Mouse (Mus musculus): ENCODE measurements at regions not wholly inside any gene's neighbourhood (a gene's known extent, or its start where the extent isn't known, plus 50 kb on each side); places are given as distances from the start of the nearest gene placed in this dataset.
"Not testable (repeated sequence)": the region's sequence is repeated elsewhere in the genome, so short reads cannot be mapped to it uniquely, and the experiment has no call there.

DNA sequence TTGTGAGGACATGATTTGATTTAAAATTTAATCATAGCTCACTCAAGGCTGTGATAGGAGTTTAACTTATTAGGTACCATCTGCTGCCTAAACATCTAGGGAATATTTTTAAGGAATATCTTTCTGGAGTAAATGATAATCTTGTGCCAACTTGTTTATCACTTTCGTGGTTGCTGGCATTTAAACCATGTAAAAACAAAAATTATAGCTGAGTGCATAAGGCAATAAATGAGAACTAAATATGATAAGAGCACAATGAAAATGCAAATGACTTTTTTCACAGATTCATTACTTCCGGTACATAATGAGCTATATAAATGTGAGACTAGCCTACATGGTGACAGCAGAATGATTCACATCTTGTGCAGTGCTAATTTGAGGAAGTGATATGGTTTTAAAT is 221.8 kb upstream of the Tmprss15 start:
- no peak for DNase-seq (ENCODE audit: low read depth)

DNA sequence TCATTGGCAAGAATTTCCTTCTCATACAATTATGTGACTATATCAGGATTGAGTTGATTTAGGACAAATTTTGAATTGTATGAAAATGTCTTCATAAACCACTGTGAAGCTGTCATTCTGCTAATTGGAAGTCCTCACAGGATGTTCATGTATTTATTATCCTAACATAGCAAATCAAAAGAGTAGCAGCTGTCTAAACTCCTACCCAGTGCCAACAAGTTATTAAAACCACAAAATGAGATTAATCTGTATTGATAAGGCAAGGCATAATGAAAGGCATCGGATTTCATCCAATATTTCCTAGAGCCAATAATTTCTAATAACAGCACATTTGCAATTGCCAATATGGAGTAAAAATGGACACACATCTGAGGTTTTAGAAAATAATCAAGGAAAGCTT is 217.6 kb upstream of the Tmprss15 start:
- no peak for DNase-seq (ENCODE audit: low read depth)

DNA sequence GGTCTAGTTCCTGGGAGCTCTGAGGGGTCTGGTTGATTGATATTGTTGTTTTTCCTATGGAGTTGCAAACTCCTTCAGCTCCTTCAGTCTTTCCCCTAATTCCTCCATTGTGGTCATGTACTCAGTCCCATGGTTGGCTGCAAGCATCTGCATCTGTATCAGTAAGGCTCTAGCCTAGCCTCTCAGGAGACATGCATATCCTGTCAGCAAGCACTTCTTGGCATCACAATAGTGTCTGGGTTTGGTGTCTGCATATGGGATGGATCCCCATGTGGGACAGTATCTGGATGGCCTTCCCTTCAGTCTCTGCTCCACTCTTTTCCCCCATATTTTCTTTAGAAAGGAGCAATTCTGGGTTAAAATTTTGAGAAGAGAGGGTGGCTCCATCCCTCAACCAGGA is 205.7 kb upstream of the Tmprss15 start:
- not testable (repeated sequence) for DNase-seq (ENCODE audit: low read depth)

DNA sequence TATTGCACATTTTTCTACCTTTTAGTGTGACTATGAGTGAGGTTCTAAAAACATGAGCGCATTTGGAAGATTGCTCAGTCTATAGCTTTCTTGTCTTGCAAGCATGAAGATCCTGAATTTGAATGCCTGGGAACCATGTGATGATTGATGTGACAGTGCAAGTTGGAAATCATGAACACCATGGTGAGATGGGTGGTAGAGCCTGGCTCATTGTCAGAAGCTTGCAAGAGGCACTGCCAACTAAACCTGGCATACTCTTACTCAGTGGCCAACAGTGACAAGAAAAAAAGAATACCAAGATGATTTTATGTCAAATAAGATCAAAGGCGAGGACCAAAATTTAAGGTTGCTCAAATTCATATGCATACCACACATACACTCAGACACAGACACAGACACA is 188.1 kb upstream of the Tmprss15 start:
- no peak for DNase-seq (ENCODE audit: low read depth)

DNA sequence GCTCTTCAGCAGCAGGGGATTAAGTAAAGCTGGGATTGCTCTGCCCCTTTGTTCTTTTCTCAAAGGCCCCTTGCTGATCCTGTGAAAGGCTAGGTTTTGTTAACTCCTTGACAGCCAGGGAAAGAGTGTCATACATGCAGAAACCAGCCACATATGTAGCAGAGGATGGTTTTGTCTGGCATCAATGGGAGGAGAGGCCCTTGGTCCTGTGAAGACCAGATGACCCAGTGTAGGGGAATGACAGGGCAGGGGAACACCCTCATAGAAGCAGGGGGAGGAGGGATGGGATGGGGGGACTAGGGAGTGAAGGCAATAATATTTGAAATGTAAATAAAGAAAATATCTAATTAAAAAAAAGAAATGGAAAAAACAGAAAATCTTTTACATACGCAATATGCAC is 165.6 kb upstream of the Tmprss15 start:
- DNase-seq (ENCODE audit: low read depth), result no peak

DNA sequence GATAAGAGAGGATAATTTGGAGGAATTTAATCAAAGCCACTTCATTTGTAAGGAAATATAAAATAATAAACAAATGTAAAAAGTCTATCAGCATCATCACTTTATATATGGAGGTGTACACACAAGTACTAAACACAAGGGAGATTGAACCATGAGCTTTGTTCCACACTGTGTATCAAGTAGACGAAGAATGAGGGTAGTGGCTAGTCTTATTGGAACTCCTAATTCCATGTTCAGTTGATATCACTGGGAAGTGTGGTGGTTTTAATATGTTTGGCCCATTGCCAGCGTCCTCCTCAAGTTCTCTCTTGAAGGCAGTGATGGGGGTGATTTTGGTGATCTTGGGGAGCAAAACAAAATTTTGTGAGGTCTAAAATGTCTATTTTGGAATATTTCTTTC is 165.2 kb upstream of the Tmprss15 start:
- DNase-seq (ENCODE audit: low read depth), result no peak

DNA sequence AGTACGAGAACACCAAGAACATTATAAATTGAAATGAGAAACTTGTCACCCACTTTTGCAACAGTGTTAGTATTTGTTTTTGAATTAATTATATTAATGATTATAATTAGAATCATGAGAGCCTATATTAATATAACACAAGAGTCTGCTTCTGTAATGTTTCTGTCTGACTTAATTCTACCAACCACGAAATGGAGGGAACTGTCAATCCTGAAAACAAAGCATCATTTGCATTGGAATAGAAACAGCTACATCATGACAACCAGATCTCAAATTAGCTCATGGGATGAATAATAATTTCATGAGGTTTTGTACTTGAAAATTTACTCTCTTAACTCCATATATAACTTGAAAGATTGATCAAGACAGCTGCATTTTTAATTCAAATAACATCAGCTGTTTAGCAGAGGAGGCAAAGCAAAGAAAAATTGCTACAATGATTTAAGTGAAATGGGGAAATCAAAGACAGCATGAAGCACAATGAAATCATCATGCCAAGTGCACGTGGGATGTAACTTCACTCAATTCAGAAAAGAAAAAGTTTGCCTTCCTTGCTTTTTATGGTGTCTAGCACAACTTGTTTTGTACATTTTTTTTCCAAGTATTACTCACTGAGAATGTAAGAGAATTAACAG is 150.1 kb upstream of the Tmprss15 start:
- no peak for DNase-seq (ENCODE audit: low read depth)

DNA sequence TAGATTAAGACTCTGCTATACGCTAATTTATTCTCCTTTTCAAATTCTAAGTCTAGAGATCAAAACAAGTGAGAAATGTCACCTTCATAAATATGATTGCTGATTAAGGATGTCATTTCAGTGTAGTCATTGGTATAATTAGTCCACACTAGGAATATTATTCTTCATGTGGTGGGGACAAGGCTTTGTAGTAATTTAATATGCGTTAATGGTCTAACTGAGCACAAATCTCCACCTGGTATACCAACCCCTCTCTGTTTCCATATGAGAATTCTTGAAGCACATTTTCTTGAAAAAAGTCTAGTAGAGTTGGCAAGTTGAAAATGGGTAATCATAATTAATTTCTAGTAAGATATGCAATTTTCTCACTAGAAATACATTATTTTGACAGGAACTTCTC is 149.3 kb upstream of the Tmprss15 start:
- no peak for DNase-seq (ENCODE audit: low read depth)

DNA sequence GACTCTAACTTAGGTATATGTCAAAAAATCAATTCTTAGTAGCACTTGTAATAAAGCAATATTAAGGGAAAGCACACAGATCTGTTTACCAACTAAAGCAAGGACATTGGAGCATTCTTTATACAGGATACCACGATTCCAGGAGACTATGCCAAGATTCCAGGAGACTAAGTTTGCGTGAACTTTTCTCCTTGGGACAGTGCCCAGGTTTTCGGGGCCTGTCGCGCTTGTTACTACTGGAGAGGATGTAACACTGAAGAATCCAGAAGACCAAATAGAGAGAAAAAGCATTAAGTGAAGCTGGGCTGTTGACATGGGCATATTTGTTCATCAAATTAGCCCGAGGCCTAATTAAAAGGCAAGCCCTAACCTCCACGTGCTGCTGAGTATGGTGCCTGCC is 100.3 kb upstream of the Tmprss15 start:
- DNase-seq (ENCODE audit: low read depth), result no peak

DNA sequence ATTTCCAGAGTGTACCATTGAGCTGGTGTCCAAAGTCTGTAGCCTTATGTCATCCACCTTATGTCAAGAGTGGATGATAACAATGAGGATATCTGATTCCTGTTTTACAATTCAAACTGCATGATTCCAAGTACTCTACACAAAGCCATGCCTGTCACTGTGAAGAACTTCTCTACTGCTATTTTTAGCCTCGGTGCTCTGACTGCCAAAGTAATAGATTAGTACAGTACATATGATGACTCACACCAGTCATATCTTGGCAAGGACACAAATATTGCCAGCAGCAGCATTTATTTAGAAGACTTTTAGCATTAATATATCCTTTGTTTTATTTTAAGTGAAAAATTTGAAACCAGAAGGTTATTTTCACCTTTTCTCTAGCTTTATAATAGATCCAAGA is 95.6 kb upstream of the Tmprss15 start:
- DNase-seq (ENCODE audit: low read depth), result no peak

DNA sequence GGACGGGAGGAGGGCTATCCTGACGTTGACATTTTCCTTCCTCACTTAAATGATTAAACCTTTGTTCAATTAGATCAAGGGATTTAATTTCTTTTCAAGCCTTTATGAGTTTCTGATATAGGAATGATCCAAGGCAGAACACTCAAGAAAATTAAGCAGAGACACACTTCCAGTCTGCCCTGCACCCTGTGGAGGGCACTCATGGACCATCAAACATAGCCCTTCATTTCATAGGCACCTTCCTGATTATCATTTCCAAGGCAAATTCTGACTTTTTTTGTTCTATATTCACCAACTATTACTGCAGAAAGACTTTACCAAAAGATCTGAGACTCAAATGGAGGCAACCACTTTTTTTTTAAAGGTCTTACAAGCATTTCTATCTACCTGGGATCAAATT is 91.6 kb upstream of the Tmprss15 start:
- DNase-seq (ENCODE audit: low read depth), result no peak

DNA sequence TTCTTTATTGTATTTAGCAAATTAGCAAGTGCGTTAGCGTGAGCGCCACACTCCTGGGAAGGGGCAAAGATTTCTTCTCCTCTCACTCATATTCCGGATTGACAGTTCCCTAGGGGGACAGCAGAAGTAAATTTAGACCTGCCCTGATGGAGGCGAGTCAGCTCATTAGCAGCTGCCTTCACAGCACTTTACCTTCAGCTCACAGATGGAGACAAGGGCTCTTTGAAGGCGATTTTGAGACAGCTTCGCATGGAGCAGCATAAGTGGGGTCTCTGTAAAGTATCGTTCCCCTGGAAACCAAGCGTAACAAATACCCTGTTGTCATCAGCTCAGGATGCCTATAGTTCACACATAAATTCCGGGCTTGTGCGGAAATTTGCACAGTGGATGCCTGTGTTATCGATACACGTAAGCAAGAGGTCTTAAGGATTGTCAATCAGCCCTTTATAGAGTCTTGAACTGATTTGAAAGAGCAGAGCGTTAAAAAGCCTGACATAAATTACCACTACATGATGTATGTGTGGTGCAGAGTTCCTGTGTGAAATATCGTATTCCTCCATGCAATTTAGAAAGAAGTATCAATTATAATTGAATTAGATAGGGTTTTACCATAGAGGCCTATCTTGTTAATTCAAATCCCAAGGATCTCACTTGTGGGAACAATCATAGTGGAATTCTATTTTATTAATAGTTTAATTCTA is 86.6 kb upstream of the Tmprss15 start:
- DNase-seq (ENCODE audit: low read depth), result no peak

DNA sequence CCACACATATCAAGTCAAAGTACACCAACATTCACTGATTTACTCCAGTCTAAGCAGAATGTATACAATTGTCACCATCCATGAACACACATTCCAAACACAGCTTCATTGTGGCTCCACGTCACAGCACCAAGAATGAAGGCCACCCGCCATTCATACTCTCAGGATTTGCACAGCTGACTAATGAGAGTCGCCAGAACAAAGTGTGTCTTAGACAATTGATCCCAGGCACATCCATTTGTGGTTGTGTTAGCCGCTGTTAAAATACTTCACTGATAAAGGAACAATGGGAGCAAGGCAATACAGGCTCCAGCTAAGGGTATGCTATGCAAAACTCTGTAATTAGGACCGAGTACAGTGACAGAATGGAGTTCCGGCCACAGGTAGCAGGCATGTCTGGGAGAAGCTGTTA is 85.9 kb upstream of the Tmprss15 start:
- DNase-seq (ENCODE audit: low read depth), result no peak

DNA sequence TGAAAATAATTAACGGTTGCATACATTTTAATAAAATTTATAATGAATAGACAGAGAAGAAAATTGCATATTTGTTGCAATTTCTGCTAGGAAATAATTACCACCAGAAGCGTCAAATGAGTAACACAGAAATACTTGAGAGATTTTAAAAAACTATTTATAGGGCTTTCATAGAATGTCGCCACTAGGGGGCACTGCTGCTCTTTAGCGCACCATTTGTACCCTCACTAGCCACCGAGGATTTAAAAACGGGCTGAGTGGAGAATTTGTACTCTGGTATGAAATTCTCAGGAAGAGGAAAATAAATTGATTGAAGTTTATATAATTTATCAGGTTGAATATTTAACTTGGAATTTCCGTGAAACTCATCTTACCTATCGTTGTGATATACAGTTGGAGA is 77.3 kb upstream of the Tmprss15 start:
- peak; percentile 19 for DNase-seq (ENCODE audit: low read depth)

DNA sequence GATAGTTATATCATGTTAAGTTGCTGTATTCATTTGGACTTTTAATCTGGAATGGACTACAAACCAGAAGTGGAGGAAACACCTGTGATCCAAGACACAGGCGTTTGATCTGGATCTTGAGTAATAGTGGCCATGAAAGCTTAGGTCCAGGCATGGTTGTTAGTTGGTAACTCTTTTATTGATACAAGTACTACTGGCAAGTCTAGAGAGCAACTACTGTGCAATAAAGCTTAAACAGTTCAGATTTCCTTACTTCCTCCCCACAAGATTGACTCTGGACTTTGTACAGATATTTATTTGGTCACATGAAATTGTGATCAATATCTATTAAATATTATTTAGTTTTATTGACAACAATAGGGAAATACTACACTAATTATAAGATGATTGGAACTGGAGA is 51.9 kb upstream of the Tmprss15 start:
- DNase-seq (ENCODE audit: low read depth), result no peak
